Mouse (Mus musculus): ENCODE results near the gene Gcm2.

Gcm2 gene

DNA sequence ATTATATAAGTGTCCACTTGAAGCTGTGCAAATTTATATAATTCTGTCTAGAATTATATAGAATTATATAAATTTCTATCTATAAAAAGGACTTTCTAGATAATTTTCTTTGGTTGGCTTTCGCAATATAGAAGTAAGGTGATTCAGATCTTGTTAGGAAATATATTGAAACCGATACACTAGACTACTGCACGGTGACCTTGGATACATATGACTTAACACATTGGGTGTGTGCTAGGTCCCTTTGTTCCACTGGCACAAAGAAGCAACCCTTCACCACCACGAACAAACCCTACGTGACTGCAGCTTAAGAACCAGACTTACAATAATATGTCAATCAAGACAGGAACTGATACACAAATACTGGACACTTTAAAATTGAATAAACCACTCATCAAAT, 31.0 kb downstream of the Gcm2 start:
- DNase-seq (ENCODE audit: low spot score): no peak

DNA sequence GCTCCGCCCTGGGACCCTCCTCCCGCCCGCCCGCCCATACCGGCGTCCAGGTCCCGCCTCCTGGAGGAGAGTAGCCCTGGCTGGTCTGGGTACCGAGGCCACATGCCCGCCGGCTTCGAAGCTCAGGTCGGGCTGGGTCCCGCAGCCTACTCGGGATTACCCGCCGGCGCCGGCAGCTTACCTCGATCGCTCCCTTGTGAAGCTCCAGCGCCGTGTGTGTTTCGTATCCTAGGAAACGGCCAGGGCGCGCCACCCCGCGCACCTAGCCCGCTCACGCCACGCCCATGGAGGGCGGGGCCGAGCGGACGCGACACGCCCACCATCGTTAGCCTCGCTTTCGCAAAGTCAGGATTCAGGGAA, 31.4 kb downstream of the Gcm2 start, which contains the start of gene Mak:
Gene Mak, minus strand, starts transcription at position 286 of the 360 bp plus-strand sequence.
- DNase-seq (ENCODE audit: low spot score): peak; percentile 12

DNA sequence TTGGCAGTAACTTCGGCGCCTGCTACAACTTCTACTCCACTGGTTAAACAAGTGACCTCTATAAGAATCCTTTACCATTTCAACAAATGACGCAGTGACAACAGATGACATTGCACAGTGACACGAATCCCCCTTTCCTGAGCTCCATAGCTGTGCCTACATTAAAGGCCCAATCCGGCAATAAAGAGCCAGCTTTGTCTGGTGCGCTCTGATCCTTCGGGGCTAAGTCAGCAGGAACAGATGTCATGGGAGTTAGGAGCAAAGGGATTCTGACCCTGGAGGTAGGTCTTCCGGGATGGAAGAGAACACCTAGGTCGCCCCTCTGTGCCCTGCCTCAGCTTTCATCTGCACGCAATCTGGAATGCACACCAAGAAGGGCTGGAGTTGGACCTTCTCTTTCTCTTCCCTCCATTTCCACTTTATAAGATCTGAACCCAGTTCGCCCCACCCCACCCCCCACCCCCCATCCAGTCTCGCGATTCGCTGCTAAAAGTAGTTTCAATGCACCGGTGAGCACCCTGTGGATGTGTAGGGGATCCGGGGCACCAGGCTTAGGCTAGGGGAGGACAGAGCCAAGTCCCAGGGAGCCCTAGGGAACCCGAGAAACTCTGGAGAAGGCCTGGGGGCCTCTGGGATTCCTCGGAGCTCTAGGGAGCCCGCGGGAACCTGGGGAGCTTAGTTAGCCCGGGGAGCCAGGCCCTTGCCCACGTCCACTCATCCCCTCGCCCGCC, 32.0 kb downstream of the Gcm2 start:
- no peak for DNase-seq (ENCODE audit: low spot score)

DNA sequence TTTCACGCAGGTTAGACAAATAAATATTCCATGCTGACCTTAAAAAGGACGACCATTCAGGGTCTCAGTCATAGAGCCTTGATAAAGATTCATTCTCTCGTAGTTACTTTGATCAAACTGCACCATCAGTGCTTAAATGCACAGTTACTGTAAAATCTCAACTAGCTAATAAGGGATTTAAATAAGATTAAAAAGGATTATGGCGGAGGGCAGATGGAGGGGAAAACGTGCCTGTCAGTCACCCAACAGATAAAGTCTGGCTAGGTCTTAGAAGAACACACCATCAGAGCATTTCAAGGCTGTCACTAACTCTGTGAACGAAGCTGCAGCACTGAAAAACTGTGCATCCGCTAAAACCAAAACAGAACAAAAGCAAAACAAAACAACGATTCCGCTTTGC, 32.9 kb downstream of the Gcm2 start:
- DNase-seq (ENCODE audit: low spot score): no peak

DNA sequence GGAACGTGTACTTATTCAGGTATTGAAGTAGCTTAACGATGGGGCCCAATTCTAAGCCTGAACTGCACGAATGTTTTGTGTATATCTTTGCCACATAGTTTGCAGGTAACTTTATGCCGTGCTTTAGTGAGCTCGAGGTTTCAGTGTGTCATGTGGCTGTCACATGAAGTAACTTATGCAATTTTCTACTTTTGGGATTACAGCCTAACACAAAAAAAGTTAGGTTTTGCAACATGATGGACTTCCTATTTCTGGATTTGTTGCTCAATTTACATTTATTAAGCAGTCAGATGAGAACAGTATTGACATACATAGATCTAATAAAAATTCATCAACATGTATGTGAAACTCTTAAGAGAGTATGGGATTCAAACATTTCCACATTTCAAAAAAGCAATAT, 37.0 kb downstream of the Gcm2 start:
- DNase-seq (ENCODE audit: low spot score): no peak

DNA sequence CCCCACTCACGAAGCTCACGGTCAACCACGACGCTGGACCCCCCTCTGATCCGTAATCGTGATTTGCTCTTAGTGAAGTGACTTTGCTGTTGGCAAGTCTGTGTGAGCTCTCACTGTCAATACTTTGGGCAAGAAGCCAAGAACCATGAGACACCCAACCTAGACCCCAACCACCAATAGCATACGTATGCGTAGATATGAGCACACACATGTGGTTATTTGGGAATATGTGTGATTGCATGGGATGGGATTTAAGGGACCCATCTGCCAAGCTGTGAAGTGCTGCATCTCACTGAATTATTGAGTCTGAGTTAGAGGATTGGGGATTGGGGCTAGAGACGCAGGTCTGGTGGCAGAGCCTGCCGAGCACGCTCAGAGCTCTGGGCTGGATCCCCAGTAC, 39.2 kb downstream of the Gcm2 start:
- DNase-seq (ENCODE audit: low spot score): no peak

DNA sequence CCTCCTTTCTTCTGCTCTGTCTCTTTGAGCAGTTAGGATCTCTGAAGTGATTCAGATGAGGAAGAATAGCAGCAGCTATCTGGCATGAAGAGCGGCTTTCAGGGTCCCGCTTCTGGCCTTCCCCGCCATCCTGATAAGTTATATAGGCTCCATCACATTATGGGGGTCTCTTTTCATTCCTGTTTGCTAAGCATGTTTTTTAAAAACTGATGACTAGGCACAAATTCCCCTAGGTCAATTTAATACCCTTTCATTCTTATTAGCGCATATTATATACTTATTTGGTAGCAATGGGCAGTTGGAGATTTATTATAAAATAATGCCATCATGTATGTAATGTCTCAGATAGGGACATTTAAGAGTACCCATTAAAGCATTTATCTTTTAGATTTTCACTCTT, 43.2 kb downstream of the Gcm2 start:
- no peak for DNase-seq (ENCODE audit: low spot score)

DNA sequence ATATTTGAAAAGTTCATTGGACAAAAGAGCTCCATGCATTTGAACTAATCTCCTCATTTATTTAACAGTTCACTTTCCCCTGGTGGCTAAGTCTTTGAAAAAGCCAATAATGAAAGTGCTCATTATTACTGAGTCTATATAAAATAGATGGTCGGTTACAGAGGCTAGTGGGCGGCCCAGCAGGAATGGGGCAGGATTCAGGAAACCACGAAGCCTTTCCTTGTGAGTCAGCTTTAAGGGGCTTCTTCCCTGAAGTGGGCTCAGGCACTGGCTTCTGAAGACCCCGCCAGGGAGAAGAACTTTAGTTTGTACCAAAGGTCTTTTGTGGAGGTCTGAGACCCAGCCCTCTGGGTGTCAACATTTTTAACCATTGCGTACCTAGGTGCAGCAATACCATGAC, 58.9 kb downstream of the Gcm2 start:
- DNase-seq (ENCODE audit: low spot score): no peak
